Mouse (Mus musculus): ENCODE measurements around the gene Rbm20. TPM values are rescaled to one million over a fixed set of nuclear protein-coding genes. Genes with fewer than 3 reads are reported as not detected.
"Not testable (repeated sequence)": the region's sequence is repeated elsewhere in the genome, so short reads cannot be mapped to it uniquely, and the experiment has no call there.

Rbm20 gene
- total RNA-seq, 4 experiments from 2014 or later = 1.8 to 4.0 (median 3.2) TPM

DNA sequence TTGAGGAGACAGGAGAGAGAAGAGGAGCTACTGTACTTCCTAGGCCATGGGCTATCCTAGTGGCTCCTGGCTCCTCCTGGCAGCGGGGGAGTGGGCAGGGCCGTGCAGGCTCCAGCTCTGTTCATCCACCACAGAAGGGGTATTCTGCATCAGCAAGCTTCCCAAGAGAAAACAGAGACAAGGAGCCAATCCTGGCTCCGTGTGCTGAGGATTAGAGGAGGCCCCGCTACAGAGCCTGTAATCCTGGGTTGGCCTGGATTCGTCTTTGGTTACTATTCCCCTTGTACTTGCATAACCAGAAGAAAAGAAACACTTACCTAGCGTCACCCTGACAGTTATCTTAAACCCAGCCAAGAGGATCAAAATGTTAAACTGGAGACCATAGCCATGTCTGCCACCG, 112.5 kb downstream of the Rbm20 start:
- no peak for DNase-seq (ENCODE audit: low spot score in 2 of 2)

GRCm38 (mm10) chr19:53791751-53792720, 114.9 kb downstream of the Rbm20 start:
- no peak for DNase-seq (ENCODE audit: low spot score in 2 of 2)

DNA sequence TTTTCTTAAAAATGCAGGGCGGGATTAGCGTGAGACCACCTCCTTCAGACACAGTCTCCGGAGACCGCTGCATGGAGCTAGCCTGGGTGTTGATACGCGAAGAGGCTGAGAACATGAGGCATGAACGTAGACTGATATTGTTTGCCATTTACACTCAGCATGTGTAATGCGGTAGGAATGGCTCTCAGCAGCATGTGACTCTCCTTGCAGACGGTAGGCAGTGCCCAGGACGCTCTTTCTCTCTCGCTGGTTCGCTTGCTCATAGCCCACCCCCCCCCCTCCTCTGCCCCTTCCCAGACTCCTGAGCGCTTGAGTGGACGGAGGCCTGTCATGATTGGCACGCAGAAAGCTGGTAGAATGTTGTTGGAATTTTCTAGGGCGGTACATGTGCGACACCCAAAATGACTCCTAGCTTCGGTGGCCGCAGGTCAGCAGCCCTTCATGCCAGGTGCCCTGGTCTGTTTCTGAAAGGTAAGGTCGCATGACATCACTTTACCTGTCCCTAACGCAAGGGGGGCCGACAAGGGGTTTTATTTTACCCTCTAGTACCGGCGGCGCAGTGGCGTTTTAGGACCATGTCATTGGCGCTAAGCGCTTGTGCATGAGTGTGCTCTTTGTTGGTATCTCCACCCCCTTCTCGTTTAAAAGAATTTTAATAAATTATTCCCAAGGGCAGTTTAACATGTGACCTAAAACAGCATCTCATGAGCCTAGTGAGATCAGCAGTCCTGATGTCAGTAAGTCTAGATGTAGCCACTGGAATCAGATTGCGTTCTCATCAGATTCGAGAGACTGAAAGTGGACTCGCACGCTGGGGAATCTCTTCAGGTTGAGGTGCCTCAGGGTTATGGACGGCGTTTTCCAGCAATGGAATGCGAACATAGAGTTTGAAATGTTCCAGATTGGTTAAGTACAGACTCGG, 116.1 kb downstream of the Rbm20 start:
- no peak for DNase-seq (ENCODE audit: low spot score in 2 of 2)

DNA sequence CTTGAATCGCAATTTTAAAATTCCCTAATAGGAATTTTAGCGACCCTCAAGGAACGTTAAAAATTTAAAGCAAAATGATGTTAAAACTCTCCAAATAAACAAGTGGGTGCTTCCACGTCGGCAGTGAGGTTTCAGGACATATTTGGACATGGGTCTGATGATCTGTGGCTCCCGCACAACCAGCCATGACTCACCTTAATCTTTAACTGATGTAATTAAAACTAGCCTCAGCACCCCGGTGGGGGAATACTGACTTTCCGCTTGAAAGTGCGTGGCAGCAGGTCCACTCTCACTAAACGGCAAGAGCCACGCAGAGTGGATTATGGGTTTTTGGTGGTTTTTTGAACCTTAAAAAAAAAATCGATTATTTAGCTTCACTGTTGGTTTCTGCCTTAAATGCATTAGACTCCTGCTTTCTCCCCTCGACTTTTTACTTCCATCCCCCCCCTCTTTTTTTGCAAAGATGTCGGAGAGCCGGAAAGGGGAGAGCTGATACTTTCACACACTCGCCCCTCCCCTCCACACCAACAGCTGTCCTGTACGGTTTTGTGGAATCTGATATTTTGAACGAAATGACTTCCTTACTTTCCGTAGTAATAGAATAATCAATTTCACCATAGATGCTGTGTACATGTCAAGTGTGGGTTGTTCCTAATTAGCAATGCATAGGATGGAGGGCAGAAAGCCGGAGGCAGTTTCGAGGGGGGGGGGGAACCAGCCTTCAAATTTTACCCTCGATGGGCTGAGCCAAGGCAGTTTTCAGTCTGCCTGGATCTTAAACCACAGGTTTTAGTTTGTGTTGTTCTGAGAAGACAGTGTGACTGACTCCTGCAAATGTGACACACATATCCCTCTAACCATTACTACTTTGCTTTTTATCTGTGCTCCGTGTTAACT, 117.1 kb downstream of the Rbm20 start:
- no peak for DNase-seq (ENCODE audit: low spot score in 2 of 2)

DNA sequence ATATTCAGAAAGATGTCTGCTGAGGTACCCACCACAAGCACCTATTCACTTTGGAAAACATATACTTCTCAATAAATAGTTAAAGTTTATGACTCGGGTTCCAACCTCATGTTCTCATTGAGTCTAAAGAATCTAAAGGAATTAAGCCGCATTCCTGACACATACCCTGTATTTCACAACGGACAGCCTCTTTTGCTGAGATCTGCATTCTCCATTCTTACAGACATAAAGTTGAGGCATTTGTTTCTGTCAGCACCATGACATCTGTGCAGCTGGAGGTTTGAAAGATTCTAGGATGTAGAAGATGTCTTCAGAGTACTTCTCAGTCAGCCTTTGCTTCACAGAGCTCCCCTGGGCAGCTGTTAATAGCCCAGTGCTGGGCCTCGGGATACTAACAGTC, 117.9 kb downstream of the Rbm20 start:
- DNase-seq (ENCODE audit: low spot score in 2 of 2) = no peak

GRCm38 (mm10) chr19:53796020-53796419, 118.9 kb downstream of the Rbm20 start:
- DNase-seq (ENCODE audit: low spot score in 2 of 2) = no peak

GRCm38 (mm10) chr19:53797770-53798169, 120.7 kb downstream of the Rbm20 start:
- DNase-seq (ENCODE audit: low spot score in 2 of 2) = no peak

- DNase-seq (ENCODE audit: low spot score in 2 of 2) = no peak
These were observed 122.8 kb downstream of the Rbm20 start for GRCm38 (mm10) chr19:53799885-53800284.

DNA sequence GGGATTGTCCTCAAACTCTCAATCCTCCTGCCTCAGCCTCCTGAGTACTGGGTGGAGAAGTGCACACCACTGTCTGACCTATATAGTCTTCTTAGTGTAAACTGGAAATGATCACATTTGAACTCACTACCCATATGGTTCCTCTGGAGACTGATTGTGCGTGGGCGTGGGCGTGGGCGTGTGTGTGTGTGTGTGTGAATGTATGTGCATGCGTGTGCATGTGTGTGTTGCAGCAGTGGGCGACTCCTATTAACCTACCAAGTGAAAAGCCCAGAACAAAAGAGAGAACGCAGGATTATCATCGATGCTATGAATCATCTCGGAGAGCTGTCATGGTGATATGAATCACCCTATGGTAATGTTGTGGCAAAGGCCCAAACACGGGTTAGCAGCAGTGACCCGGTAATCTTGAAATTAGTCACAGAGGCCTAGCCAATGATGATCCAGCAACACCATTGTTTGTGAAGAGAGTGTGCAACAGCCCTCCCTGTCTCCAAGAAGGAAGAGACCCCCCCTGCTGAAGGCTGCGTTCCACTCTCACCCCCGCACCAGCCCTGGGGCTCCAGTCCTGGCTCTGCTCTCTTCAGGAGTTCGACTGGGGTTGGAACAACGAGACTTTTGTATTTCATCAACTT, 123.4 kb downstream of the Rbm20 start:
- DNase-seq (ENCODE audit: low spot score in 2 of 2) = no peak

DNA sequence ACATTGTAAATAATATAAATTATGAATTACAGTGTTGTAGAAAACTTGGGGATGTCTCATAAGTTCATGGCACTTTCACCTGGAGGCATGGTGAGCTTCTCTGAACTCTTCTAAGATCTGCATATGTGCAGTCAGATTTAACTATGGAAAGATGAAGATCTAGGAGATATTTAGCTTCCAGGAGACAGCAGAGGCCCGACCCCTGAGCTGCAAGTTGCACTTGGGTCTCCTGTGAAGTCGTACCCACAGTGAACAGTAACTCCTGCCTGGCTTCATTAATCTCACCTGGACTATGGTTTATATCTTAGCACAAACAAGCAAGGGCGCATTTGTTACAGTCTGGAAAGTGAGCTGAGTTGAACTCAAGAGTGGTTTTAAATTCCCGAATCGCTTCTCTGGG, 124.3 kb downstream of the Rbm20 start:
- no peak for DNase-seq (ENCODE audit: low spot score in 2 of 2)

DNA sequence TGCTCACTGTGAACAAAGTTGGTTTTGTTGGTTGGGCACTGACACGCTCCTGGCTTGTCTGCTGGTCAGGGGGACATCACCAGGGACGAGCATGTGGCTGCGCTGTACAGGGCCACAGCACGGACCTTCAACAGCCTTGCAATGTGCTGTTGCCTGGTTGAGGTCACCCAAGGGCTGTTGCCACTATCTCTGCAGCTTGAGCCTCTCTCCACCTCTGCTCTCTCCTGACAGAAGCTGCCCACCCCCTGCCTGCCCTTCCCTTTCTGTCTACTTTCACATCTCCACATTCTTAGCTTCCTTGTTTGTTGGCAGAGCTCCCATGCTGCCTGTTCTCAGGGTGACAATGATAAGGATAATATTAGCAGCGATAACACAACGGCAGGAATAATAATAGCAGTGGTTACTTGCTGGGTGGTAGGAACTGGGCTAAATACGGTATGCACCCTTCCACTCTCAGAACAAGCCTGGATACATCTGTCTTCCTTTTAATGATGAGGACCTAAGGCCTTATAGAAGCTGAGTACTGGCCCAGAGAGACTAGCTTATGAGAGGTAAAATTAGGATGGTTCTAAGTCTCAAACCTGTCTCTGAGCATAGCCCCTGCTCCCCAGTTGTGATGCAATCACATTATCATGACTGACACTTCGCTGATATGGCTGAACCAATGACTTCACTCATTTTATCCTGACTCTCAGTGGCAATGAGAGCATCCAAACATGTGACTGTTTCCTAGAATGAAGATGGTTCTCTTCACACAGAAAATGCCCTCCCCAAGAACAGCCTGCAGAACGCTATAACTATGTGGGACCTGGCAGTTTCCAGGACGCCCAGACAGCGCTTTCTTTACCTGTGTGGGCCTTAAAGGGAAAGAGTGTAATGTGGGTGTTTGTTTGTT, 124.9 kb downstream of the Rbm20 start:
- DNase-seq (ENCODE audit: low spot score in 2 of 2) = no peak

GRCm38 (mm10) chr19:53803954-53804353, 126.8 kb downstream of the Rbm20 start:
- DNase-seq (ENCODE audit: low spot score in 2 of 2) = no peak

GRCm38 (mm10) chr19:53805063-53805462, 128.0 kb downstream of the Rbm20 start:
- no peak for DNase-seq (ENCODE audit: low spot score in 2 of 2)

- DNase-seq (ENCODE audit: low spot score in 2 of 2) = no peak
These were observed 129.0 kb downstream of the Rbm20 start for GRCm38 (mm10) chr19:53806126-53806525.

DNA sequence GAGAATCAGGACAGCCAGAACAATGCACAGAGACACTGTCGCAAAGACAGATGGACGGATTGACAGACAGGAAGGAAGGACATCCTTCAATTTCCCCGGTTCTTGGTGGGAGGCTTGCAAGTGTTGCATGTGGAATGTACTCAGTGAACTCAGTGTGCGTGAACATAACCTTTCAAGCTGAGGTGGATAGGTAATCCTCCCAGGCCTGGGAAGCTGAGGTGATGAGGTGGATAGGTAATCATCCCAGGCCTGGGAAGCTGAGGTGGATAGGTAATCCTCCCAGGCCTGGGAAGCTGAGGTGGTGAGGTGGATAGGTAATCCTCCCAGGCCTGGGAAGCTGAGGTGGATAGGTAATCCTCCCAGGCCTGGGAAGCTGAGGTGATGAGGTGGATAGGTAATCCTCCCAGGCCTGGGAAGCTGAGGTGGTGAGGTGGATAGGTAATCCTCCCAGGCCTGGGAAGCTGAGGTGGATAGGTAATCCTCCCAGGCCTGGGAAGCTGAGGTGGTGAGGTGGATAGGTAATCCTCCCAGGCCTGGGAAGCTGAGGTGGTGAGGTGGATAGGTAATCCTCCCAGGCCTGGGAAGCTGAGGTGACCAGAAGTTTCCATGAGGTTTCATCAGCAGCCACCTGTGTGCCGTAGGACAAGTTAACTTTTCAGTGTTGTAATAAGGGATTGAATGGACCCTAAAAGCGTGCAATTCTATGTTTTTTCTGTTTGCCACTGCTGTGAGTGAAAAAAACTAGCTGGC, 129.6 kb downstream of the Rbm20 start:
- DNase-seq (ENCODE audit: low spot score in 2 of 2) = not testable (repeated sequence)

DNA sequence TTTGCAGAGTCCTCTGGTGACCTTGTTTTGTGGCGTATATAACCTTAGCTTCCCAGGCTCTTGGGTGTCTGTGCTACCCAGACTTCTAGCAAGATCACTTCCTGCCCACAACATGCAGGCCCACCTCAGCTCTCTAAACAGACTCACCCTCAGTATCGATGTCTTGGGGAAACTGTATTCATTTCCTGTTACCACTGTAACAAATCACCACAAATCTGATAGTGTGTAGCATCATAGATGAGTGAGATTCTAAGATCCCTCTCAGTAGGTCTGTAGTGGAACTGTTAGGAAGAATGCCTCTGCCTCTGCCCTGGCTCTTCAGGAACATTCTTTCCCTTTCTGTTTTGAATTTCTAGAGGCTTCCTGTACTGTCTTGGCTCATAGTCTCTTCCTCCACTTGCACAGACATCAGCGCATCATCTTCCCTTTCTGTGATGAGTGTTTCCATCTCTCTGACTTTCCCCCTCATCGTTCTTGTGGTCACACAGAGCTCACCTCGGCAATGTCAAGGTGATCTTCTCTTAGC, 130.2 kb downstream of the Rbm20 start:
- no peak for DNase-seq (ENCODE audit: low spot score in 2 of 2)

DNA sequence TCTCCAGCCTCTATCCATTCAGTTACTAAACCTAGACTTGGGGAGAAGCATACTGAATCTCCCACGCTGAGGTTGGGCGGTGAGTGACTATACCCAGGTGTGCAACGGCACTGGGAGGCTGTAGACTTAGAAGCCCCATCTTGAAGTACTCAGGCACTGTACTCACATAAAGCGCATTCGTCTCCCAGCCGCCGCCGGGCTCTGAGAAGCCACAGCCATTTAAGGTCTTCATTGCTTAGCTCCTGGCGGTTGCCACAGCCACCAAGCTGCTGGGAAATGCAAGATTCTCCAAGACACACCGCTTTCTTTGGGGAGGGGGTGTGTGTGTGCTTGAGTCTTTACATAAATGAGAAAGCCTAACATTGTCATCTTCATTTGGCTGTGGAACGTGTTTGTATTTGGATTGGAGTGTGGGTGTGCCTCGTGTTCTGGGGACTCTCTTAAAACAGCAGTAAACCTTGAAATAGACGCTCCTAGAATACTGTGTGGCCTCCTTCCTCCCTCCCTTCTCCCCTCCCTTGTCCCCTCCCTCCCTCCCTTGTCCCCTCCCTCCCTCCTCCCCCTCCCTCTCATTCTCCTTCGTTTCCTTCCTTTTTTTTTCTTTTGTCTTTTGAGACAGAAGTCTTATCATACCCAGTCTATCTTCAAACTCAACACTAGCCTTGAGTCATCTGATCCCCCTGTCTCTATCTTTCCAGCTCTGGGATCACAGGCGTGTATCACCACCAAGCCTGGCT, 131.1 kb downstream of the Rbm20 start:
- no peak for DNase-seq (ENCODE audit: low spot score in 2 of 2)
